Mouse (Mus musculus) lung, embryonic 14.5 days (tissue): ENCODE data around the gene Kcnc2. TPM values are rescaled to one million over a fixed set of nuclear protein-coding genes. Genes with fewer than 3 reads are reported as not detected.

Experiments
- ATAC-seq: fragments of 200-750 bp; cut with Nextera tagmentation; 2 replicates; pipeline ENCODE4 v1.8.0; 2017; ENCODE audit warnings: mild to moderate bottlenecking, moderate TSS enrichment, moderate library complexity; ENCODE audit not compliant: insufficient read depth
- DNase-seq: peaks from one replicate; pipeline ENCODE4 v3.0.0-alpha.2; 2015
- H3K27ac ChIP-seq: fragments of 300-500 bp; sonication (generic); 2 replicates; pipeline ENCODE4 v1.5.1; 2014; ENCODE audit warnings: low read depth, mild to moderate bottlenecking, moderate library complexity
- H3K27me3 ChIP-seq: fragments of 300-500 bp; sonication (generic); 2 replicates; pipeline ENCODE4 v1.6.1; 2014; ENCODE audit warnings: low read length, control low read depth; ENCODE audit not compliant: insufficient read depth
- H3K36me3 ChIP-seq: fragments of 300-500 bp; sonication (generic); 2 replicates; pipeline ENCODE4 v1.6.1; 2014; ENCODE audit warnings: control low read depth; ENCODE audit not compliant: insufficient read depth
- H3K4me1 ChIP-seq: fragments of 300-500 bp; sonication (generic); 2 replicates; pipeline ENCODE4 v1.6.1; 2014; ENCODE audit warnings: antibody characterized with exemption, control low read depth; ENCODE audit not compliant: insufficient read depth
- H3K4me2 ChIP-seq: fragments of 300-500 bp; sonication (generic); 2 replicates; pipeline ENCODE4 v1.6.1; 2014; ENCODE audit warnings: mild to moderate bottlenecking
- H3K4me3 ChIP-seq: fragments of 300-500 bp; sonication (generic); 2 replicates; pipeline ENCODE4 v1.5.1; 2014; ENCODE audit warnings: low read depth, low read length
- H3K9ac ChIP-seq: fragments of 300-500 bp; sonication (generic); 2 replicates; pipeline ENCODE4 v1.6.1; 2014
- H3K9me3 ChIP-seq: fragments of 300-500 bp; sonication (generic); 2 replicates; pipeline ENCODE4 v1.6.1; 2016; ENCODE audit warnings: low read depth, low read length, control low read depth
- CTCF ChIP-seq: IDR thresholded peaks from 2 replicates; pipeline ENCODE4 v1.5.1; 2016; ENCODE audit warnings: antibody characterized with exemption, low read depth
- WGBS: fragments of 180-500 bp; shearing (Covaris S2); extraction: QIAGEN DNeasy Blood & Tissue Kit; methylation state at CpG from one replicate; pipeline ENCODE4 v1.1.7; 2014; 5-methylcytosine and 5-hydroxymethylcytosine counted together
- polyA plus RNA-seq: library from polyadenylated mRNA; unstranded; fragments of >200 nt; fragmentation: Nextera tagmentation; extraction: Ambion mirVana; gene quantifications from 2 replicates; pipeline ENCODE4 v1.2.1, GENCODE M21; 2014

Gene Kcnc2
- polyA plus RNA-seq, 1 experiment from 2014 or later: 0.13 TPM

- peak; percentile 11; the same call in 1 of the 2 replicates for TF ChIP-seq CTCF
- no peaks in the 10 kb centered on the region for H3K9me3 ChIP-seq
Measured at GRCm38 (mm10) chr10:112450910-112451309, 180.0 kb downstream of the Kcnc2 start.

DNA sequence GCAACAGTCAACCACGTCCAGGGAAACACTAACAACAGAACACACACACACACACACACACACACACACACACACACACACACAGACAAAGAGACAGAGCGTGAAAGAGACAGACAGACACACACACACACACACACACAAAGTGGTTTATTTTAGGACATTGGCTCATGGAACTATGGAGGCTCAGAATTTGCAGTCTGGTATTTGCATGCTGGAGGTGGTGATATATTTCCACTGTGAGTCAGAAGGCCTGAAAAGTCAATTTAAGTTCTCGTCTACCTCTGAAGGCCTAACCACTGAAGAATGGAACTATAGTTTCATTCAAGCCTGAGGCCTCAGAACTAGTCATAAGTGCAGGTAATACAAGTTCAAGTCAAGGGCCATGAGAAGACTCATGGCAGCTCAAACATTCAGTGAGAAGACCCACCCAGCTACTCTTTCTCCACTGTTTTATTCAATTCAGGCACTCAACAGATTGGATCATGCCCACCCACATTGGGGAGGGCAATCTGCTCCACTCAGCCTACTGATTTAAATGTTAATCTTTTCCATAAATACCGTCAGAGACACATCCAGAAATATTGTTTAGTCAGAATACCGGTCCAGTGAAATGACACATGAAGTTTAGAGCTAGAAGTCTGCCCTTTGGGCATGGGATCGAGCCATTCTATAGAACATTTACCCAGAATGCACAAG lies 197.9 kb downstream of the Kcnc2 start:
- Histone ChIP-seq H3K4me2 (no peak overlapping the region), H3K36me3 (no peaks in the 10 kb centered on the region), H3K27me3 (no peaks in the 10 kb centered on the region), H3K9ac (no peak overlapping the region), H3K27ac (no peak overlapping the region), H3K4me1 (no peaks in the 10 kb centered on the region), H3K4me3 (no peak overlapping the region), H3K9me3 (no peaks in the 10 kb centered on the region)
- TF ChIP-seq CTCF: no peak
- 78% methylated on average over 6 of the region's 6 CpGs for WGBS
- DNase-seq (no peak), ATAC-seq (no peak)

More at GRCm38 (mm10) chr10:112450910-112451309, 180.0 kb downstream of the Kcnc2 start:
- Histone ChIP-seq H3K27me3 (no peaks in the 10 kb centered on the region), H3K9ac (no peak overlapping the region), H3K4me1 (no peaks in the 10 kb centered on the region), H3K27ac (no peak overlapping the region), H3K4me3 (no peak overlapping the region), H3K4me2 (no peak overlapping the region), H3K36me3 (no peaks in the 10 kb centered on the region)
- WGBS: 79% methylated on average over 5 of the region's 5 CpGs
- no peak for ATAC-seq
- no peak for DNase-seq

GRCm38 (mm10) chr10:112474122-112474810 lies 203.3 kb downstream of the Kcnc2 start:
- Histone ChIP-seq H3K4me3 (no peak overlapping the region), H3K9me3 (no peaks in the 10 kb centered on the region), H3K27ac (no peak overlapping the region), H3K9ac (no peak overlapping the region), H3K4me2 (no peak overlapping the region), H3K36me3 (no peaks in the 10 kb centered on the region), H3K4me1 (no peaks in the 10 kb centered on the region), H3K27me3 (no peaks in the 10 kb centered on the region)
- no peak for DNase-seq
- TF ChIP-seq CTCF: no peak
- WGBS: 80% methylated on average over 6 of the region's 6 CpGs
- ATAC-seq: no peak

DNA sequence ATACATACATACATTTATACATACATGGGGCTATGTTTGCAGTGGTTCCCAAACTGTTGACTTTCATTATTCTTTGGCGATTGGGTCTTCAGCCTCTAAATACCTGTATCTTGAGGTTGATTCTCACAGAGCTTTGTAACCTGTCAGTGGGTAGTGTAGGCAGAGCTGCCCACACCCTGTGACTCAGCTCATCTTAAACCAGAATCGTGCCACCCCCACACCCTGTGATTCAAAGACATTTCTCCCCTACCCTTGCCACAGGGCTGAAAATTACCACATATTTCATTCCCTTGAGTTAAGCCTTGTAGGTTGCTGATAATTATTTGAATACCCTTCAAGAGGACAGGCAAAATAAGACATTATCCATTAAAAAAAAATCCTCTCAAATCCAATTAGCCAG lies 210.5 kb downstream of the Kcnc2 start:
- Histone ChIP-seq H3K27ac (no peak overlapping the region), H3K4me3 (no peak overlapping the region), H3K9ac (no peak overlapping the region), H3K4me2 (no peak overlapping the region), H3K36me3 (no peaks in the 10 kb centered on the region), H3K9me3 (no peaks in the 10 kb centered on the region), H3K4me1 (no peaks in the 10 kb centered on the region), H3K27me3 (no peaks in the 10 kb centered on the region)
- DNase-seq (no peak), ATAC-seq (no peak)
- WGBS: 75% methylated on average over 2 of the region's 2 CpGs
- no peak for TF ChIP-seq CTCF

GRCm38 (mm10) chr10:112481921-112482607 lies 211.1 kb downstream of the Kcnc2 start:
- no peaks in the 10 kb centered on the region for H3K4me1 ChIP-seq
- TF ChIP-seq CTCF: no peak
- H3K27ac ChIP-seq: no peak overlapping the region
- no peak overlapping the region for H3K4me3 ChIP-seq
- 68% methylated on average over 9 of the region's 9 CpGs for WGBS
- no peaks in the 10 kb centered on the region for H3K36me3 ChIP-seq
- no peaks in the 10 kb centered on the region for H3K9me3 ChIP-seq
- no peak overlapping the region for H3K4me2 ChIP-seq
- ATAC-seq (no peak), DNase-seq (no peak)
- H3K9ac ChIP-seq: no peak overlapping the region
- H3K27me3 ChIP-seq: no peaks in the 10 kb centered on the region

DNA sequence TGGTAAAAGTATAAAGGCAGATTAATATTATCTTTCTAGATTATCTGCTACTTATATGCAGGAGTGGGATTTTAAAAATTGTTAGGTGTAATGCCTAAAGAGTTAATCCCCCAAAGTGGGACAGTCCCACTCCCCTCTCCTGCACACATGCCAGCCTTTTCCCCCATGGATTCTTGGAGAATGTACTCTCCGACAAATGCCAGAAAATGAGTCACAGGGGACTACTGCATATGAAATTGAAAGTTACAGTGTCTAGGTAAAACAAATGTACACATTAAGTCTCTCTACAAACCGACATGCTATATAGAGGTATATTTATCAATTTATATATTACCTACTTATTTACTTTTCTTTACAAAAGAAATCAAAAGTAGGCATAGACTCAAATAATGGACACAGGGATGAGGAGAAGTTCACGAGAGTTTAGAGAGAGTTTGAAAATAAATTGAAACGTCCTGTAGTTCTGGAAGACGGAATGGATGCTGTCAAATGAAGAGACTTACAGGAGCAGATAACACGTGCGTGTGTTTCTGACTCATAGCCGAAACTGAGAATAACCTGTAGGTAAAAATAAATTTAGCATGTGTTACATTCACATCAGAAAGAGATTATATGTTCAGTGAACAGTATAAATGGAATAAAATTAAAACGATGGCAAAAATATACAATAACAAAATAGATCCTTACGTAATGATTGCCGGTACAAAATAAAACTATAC lies 213.6 kb downstream of the Kcnc2 start:
- TF ChIP-seq CTCF: no peak
- no peaks in the 10 kb centered on the region for H3K36me3 ChIP-seq
- H3K27me3 ChIP-seq: no peaks in the 10 kb centered on the region
- DNase-seq (no peak), ATAC-seq (no peak)
- WGBS: 72% methylated on average over 11 of the region's 11 CpGs
- H3K4me1 ChIP-seq: no peaks in the 10 kb centered on the region
- no peak overlapping the region for H3K9ac ChIP-seq
- no peak overlapping the region for H3K4me3 ChIP-seq
- H3K9me3 ChIP-seq: no peaks in the 10 kb centered on the region
- H3K4me2 ChIP-seq: no peak overlapping the region
- H3K27ac ChIP-seq: no peak overlapping the region
